Mouse (Mus musculus) liver, adult 2 months (tissue): Measurements from ENCODE around the gene Dop1a. TPM values are rescaled to one million over a fixed set of nuclear protein-coding genes. Genes with fewer than 3 reads are reported as not detected.
"Not testable (repeated sequence)": the region's sequence is repeated elsewhere in the genome, so short reads cannot be mapped to it uniquely, and the experiment has no call there.

Experiments used
- DNase-seq: peaks from one replicate; pipeline ENCODE4 v3.0.0-alpha.2; 2011; ENCODE audit warnings: low read depth, low spot score; ENCODE audit errors: extremely low read depth
- H3K27ac ChIP-seq: fragments of 200-500 bp; replicated peaks from 2 replicates; pipeline ENCODE4 v1.5.1; 2012; ENCODE audit warnings: low read depth, mild to moderate bottlenecking, control low read depth, inconsistent platforms, low read length; ENCODE audit not compliant: insufficient read depth
- H3K27me3 ChIP-seq: fragments of 200-500 bp; 2 replicates; pipeline ENCODE4 v1.6.1; 2012; ENCODE audit warnings: mild to moderate bottlenecking, moderate library complexity, low read length, inconsistent platforms; ENCODE audit not compliant: control insufficient read depth, insufficient read depth
- H3K36me3 ChIP-seq: fragments of 200-500 bp; 2 replicates; pipeline ENCODE4 v1.6.1; 2012; ENCODE audit warnings: low read length, inconsistent platforms; ENCODE audit not compliant: control insufficient read depth, insufficient read depth
- H3K4me1 ChIP-seq: fragments of 200-500 bp; 2 replicates; pipeline ENCODE4 v1.6.1; 2011; ENCODE audit warnings: low read length; ENCODE audit not compliant: control insufficient read depth, insufficient read depth
- H3K4me3 ChIP-seq: fragments of 200-500 bp; 2 replicates; pipeline ENCODE4 v1.5.1; 2011; ENCODE audit warnings: low read depth, mild to moderate bottlenecking, control low read depth, low read length, moderate library complexity; ENCODE audit not compliant: insufficient read depth
- H3K79me2 ChIP-seq: fragments of 200-500 bp; 2 replicates; pipeline ENCODE4 v1.6.1; 2012; ENCODE audit warnings: inconsistent platforms, mild to moderate bottlenecking, low read length, moderate library complexity; ENCODE audit not compliant: control insufficient read depth, insufficient read depth
- H3K9ac ChIP-seq: fragments of 200-500 bp; 2 replicates; pipeline ENCODE4 v1.6.1; 2012; ENCODE audit warnings: low read depth, mild to moderate bottlenecking, control low read depth, inconsistent platforms, low read length
- CTCF ChIP-seq: fragments of 200-500 bp; IDR thresholded peaks from 2 replicates; pipeline ENCODE4 v1.5.1; 2011; ENCODE audit warnings: low read depth, low read length, control low read depth
- POLR2A ChIP-seq: fragments of 200-500 bp; IDR thresholded peaks from 2 replicates; pipeline ENCODE4 v1.6.1; 2011; ENCODE audit warnings: low read length, control low read depth; ENCODE audit not compliant: insufficient read depth; ENCODE audit errors: extremely low read depth
- WGBS: fragments of 180-500 bp; shearing (Covaris S2); methylation state at CpG from one replicate; pipeline ENCODE4 v1.1.7; 2018; 5-methylcytosine and 5-hydroxymethylcytosine counted together
- polyA plus RNA-seq: library from polyadenylated mRNA; depleted of rRNA; stranded (reverse); fragments of >200 nt; gene quantifications from 2 replicates; pipeline ENCODE4 v1.2.3, GENCODE M21; 2012; rRNA removed
- total RNA-seq: library from RNA; depleted of rRNA; stranded (reverse); fragments of >200 nt; gene quantifications from 2 replicates; pipeline ENCODE4 v1.2.3, GENCODE M21; 2014; rRNA removed

Gene Dop1a
- total and polyA plus RNA-seq, 2 experiments: 5.9 to 25.9 TPM

GRCm38 (mm10) chr9:86587019-86587795 lies 120.3 kb downstream of the Dop1a start:
- H3K79me2 ChIP-seq: no peaks in the 10 kb centered on the region
- peaks cover 48% of the 10 kb centered on the region for H3K36me3 ChIP-seq
- no peak overlapping the region for H3K27ac ChIP-seq
- no peak for DNase-seq
- TF ChIP-seq POLR2A (no peak), CTCF (no peak)
- no peak overlapping the region for H3K4me3 ChIP-seq
- H3K9ac ChIP-seq: no peak overlapping the region
- no peaks in the 10 kb centered on the region for H3K4me1 ChIP-seq
- WGBS: 91% methylated on average over 11 of the region's 11 CpGs
- no peaks in the 10 kb centered on the region for H3K27me3 ChIP-seq

DNA sequence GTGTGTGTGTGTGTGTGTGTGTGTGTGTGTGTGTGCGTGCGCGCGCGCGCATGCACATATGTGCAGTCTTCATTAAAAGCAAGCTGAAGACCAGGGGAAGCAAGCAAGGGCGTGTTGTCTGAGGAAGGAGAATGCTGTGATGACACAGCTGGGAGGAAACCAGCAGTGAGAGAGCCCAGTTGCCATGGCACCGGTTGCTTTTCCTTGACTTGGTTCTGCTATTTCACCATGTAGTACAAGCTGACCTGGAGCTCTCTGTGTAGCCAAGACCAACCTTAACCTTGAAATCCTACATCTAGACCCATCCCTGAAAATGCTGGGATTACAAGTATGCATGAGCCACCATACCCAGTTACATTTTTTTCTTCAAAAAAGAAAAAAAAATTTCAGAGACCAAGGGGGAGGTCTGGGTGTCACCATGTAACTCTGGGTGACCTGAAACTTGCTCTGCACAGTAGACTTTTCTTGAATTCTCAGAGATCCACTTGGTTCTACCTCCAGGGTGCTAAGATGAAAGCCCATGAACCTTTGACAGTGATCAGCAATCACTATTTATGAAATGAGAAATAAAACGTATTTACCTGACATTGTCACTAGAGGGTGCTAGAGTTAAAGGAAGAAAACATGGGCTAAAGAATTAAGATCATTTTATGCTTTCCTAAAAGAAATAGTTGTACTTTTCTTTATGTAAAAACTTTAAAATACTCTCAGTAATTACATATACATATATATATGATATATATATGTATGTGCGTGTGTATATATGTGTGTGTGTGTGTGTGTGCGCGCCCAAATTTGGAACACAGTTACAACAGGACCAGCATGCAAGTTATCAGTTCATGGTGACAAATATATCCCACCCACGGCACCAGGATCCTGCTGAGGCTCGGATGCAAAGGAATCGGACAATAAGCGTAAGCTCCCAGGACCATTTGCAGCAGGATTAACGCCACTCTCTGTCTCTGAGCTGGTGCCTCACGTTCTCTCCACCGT lies 126.0 kb downstream of the Dop1a start:
- no peak overlapping the region for H3K27ac ChIP-seq
- TF ChIP-seq POLR2A (no peak), CTCF (no peak)
- H3K4me1 ChIP-seq: no peaks in the 10 kb centered on the region
- H3K79me2 ChIP-seq: no peaks in the 10 kb centered on the region
- no peak overlapping the region for H3K9ac ChIP-seq
- H3K27me3 ChIP-seq: no peaks in the 10 kb centered on the region
- WGBS: 79% methylated on average over 19 of the region's 19 CpGs
- peaks cover 53% of the 10 kb centered on the region for H3K36me3 ChIP-seq
- H3K4me3 ChIP-seq: no peak overlapping the region
- DNase-seq: no peak

DNA sequence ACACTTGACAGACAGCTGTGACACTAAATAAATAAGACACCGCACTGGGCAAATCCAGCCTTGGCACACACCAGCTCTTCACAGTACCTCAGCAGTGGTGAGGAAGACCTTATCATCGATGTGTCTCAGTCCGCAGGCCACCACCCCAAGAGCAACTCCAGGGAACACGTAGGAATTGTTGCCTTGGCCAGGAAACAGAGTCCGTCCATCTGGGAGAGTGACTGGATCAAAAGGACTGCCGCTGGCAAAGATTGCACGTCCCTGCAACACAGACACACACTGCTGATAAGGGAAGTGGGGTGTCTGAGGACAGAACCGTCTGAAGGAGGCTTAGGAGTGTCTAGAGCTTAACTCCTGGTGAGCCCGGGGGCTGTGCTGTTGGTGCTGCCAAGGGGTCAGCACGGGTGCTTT lies 127.4 kb downstream of the Dop1a start:
- not testable (repeated sequence) for H3K9ac ChIP-seq, H3K79me2 ChIP-seq, H3K4me1 ChIP-seq, H3K27me3 ChIP-seq, H3K4me3 ChIP-seq, DNase-seq, H3K27ac ChIP-seq
- WGBS: 45% methylated on average over 10 of the region's 10 CpGs
- peaks cover 56% of the 10 kb centered on the region for H3K36me3 ChIP-seq

DNA sequence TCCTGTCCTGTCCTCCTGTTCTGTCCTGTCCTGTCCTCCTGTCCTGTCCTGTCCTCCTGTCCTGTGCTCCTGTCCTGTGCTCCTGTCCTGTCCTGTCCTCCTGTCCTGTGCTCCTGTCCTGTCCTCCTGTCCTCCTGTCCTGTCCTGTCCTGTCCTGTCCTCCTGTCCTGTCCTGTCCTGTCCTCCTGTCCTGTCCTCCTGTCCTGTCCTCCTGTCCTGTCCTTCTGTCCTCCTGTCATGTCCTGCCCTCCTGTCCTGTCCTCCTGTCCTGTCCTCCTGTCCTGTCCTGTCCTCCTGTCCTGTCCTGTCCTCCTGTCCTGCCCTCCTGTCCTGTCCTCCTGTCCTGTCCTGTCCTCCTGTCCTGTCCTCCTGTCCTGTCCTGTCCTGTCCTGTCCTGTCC lies 130.0 kb downstream of the Dop1a start:
- H3K79me2 ChIP-seq, H3K27me3 ChIP-seq, H3K9ac ChIP-seq, H3K27ac ChIP-seq, H3K4me1 ChIP-seq, H3K4me3 ChIP-seq: not testable (repeated sequence)
- peaks cover 62% of the 10 kb centered on the region for H3K36me3 ChIP-seq
- DNase-seq: peak; percentile 56

DNA sequence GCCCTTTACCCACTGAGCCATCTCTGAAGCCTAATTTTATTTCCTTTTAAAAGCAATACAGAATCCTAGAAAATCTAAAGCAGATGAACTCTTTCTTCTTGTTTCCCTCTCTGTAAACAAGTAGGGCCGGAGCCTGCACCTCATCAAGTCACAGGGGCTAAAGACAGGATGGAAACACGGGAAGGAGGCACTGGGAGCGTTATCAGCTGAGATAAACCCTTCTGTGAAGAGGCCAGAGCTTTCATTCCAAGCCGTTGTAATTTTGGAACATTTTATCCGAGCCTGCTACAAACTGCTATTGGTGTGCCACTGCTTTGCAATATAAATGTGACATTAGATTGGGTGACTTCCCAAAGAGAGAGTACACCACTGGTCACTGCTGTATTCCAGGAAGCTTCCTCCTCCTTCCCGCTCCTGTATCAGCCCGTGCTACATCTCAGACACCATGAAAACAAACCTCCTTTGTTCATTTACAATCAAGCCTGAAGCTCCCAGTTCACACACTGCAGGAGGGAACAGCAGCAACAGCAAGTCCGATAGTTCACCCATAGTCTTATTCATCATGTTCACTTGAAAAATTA lies 132.9 kb downstream of the Dop1a start:
- TF ChIP-seq POLR2A (no peak), CTCF (no peak)
- peaks cover 58% of the 10 kb centered on the region for H3K36me3 ChIP-seq
- H3K27me3 ChIP-seq: no peaks in the 10 kb centered on the region
- H3K9ac ChIP-seq: no peak overlapping the region
- H3K4me1 ChIP-seq: peaks cover 4% of the 10 kb centered on the region; the same call in 1 of the 2 replicates
- no peak overlapping the region for H3K4me3 ChIP-seq
- no peak overlapping the region for H3K27ac ChIP-seq
- H3K79me2 ChIP-seq: no peaks in the 10 kb centered on the region
- 66% methylated on average over 8 of the region's 8 CpGs for WGBS
- DNase-seq: no peak

Other genes with a start within 250 kb of the Dop1a start
- 2.2 and 3.0 TPM in 2 replicates for gene Ube2cbp, start 2.2 kb upstream of the Dop1a start, total RNA-seq
- 0.97 and 1.8 TPM in 2 replicates for gene Ube2cbp, start 2.2 kb upstream of the Dop1a start, polyA plus RNA-seq
- gene Pgm3, start 104.7 kb downstream of the Dop1a start, total RNA-seq: 13.3 and 16.5 TPM in 2 replicates
- 3.7 TPM in 2 replicates for gene Pgm3, start 104.7 kb downstream of the Dop1a start, polyA plus RNA-seq
- gene Rwdd2a, start 104.8 kb downstream of the Dop1a start, total RNA-seq: 0.20 TPM in 1 of 2 replicates, not detected in the other
- gene Rwdd2a, start 104.8 kb downstream of the Dop1a start, polyA plus RNA-seq: 0.11 TPM in 1 of 2 replicates, not detected in the other
- gene Me1, start 228.8 kb downstream of the Dop1a start, total RNA-seq: 62.8 and 87.4 TPM in 2 replicates
- gene Me1, start 228.8 kb downstream of the Dop1a start, polyA plus RNA-seq: 66.3 and 101 TPM in 2 replicates